Mouse (Mus musculus) stomach, embryonic 16.5 days (tissue): Measurements from ENCODE around the gene Cyp1b1. TPM values are rescaled to one million over a fixed set of nuclear protein-coding genes. Genes with fewer than 3 reads are reported as not detected.
A peak's percentile ranks its signal among the peaks of the same experiment; 100 is the strongest.

Source experiments
- ATAC-seq: fragments of 200-750 bp; cut with Nextera tagmentation; 2 replicates; pipeline ENCODE4 v1.8.0; 2017; ENCODE audit warnings: moderate number of reproducible peaks, moderate TSS enrichment; ENCODE audit not compliant: insufficient read depth, low FRiP score
- H3K27ac ChIP-seq: fragments of 300-500 bp; sonication (generic); 2 replicates; pipeline ENCODE4 v1.5.1; 2014; ENCODE audit warnings: low read length
- H3K27me3 ChIP-seq: fragments of 300-500 bp; sonication (generic); 2 replicates; pipeline ENCODE4 v1.6.1; 2014; ENCODE audit warnings: low read length, control low read depth, mixed read lengths; ENCODE audit not compliant: control insufficient read depth, insufficient read depth
- H3K36me3 ChIP-seq: fragments of 300-500 bp; sonication (generic); 2 replicates; pipeline ENCODE4 v1.6.1; 2014; ENCODE audit warnings: low read length; ENCODE audit not compliant: control insufficient read depth, insufficient read depth
- H3K4me1 ChIP-seq: fragments of 300-500 bp; sonication (generic); 2 replicates; pipeline ENCODE4 v1.6.1; 2014; ENCODE audit warnings: low read length, control low read depth, mixed read lengths; ENCODE audit not compliant: control insufficient read depth, insufficient read depth
- H3K4me2 ChIP-seq: fragments of 300-500 bp; sonication (generic); 2 replicates; pipeline ENCODE4 v1.6.1; 2014; ENCODE audit warnings: low read depth, low read length, mixed read lengths
- H3K4me3 ChIP-seq: fragments of 300-500 bp; sonication (generic); replicated peaks from 2 replicates; pipeline ENCODE4 v1.5.1; 2014; ENCODE audit warnings: mild to moderate bottlenecking, low read length
- H3K9ac ChIP-seq: fragments of 300-500 bp; sonication (generic); 2 replicates; pipeline ENCODE4 v1.6.1; 2014; ENCODE audit warnings: low read length
- H3K9me3 ChIP-seq: fragments of 300-500 bp; sonication (generic); replicated peaks from 2 replicates; pipeline ENCODE4 v1.6.1; 2016; ENCODE audit warnings: low read length, control low read depth; ENCODE audit not compliant: control insufficient read depth
- WGBS: fragments of 180-500 bp; shearing (Covaris S2); extraction: QIAGEN DNeasy Blood & Tissue Kit; methylation state at CpG from one replicate; pipeline ENCODE4 v1.1.7; 2014; 5-methylcytosine and 5-hydroxymethylcytosine counted together
- polyA plus RNA-seq: library from polyadenylated mRNA; unstranded; fragments of >200 nt; fragmentation: Nextera tagmentation; extraction: Ambion mirVana; gene quantifications from 2 replicates; pipeline ENCODE4 v1.2.1, GENCODE M21; 2015

The Cyp1b1 gene
- polyA plus RNA-seq, 1 experiment from 2014 or later, result 12.4 TPM

DNA sequence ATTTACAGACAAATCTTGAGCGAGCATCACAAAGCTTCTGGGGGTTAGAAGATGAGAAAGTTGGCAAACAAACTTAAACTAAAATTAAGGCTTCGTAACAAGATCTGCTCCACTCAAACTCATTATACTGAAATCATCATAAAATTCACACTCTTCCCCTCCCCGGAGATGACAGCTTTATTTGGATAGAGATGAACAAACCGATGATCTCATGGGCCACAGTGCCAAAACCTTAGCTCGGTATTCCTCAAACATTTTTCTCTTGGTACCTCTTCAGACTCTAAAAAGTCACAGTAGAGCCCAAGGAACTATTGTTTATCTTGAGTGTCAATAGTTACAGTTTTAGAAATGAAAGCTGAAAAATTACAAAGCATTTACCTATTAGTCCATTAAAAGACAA, 11.8 kb upstream of the Cyp1b1 start:
- Histone ChIP-seq H3K9ac (no peak overlapping the region), H3K36me3 (no peaks in the 10 kb centered on the region), H3K4me3 (no peak overlapping the region), H3K4me1 (peaks cover 22% of the 10 kb centered on the region), H3K9me3 (no peaks in the 10 kb centered on the region), H3K4me2 (no peak overlapping the region), H3K27me3 (no peaks in the 10 kb centered on the region; the same call in 1 of the 2 replicates), H3K27ac (no peak overlapping the region)
- WGBS, result 64% methylated on average over 5 of the region's 5 CpGs
- no peak for ATAC-seq

GRCm38 (mm10) chr17:79720681-79721080, 5.8 kb upstream of the Cyp1b1 start:
- no peak for ATAC-seq
- 68% methylated on average over 7 of the region's 7 CpGs for WGBS
- Histone ChIP-seq H3K9me3 (no peaks in the 10 kb centered on the region), H3K4me1 (no peaks in the 10 kb centered on the region), H3K4me2 (no peak overlapping the region), H3K36me3 (no peaks in the 10 kb centered on the region), H3K4me3 (no peak overlapping the region), H3K9ac (no peak overlapping the region), H3K27me3 (no peaks in the 10 kb centered on the region), H3K27ac (no peak overlapping the region)

GRCm38 (mm10) chr17:79715649-79716143, 835 bp upstream of the Cyp1b1 start:
- H3K9ac ChIP-seq, result peak overlapping the region; percentile 54
- peak overlapping the region; percentile 49 for H3K4me3 ChIP-seq
- no peaks in the 10 kb centered on the region for H3K9me3 ChIP-seq
- peak overlapping the region; percentile 64 for H3K27ac ChIP-seq
- peak; percentile 87 for ATAC-seq
- under 1% methylated on average over 42 of the region's 42 CpGs for WGBS
- H3K36me3 ChIP-seq, result no peaks in the 10 kb centered on the region
- peaks cover 34% of the 10 kb centered on the region for H3K27me3 ChIP-seq
- H3K4me1 ChIP-seq, result peaks cover 25% of the 10 kb centered on the region; the same call in 1 of the 2 replicates
- H3K4me2 ChIP-seq, result peak overlapping the region; percentile 63

GRCm38 (mm10) chr17:79714368-79714895, 429 bp downstream of the Cyp1b1 start:
- H3K4me2 ChIP-seq, result peak overlapping the region; percentile 63
- peak overlapping the region; percentile 31; the same call in 1 of the 2 replicates for H3K27ac ChIP-seq
- H3K9ac ChIP-seq, result peak overlapping the region; percentile 54
- no peaks in the 10 kb centered on the region for H3K9me3 ChIP-seq
- ATAC-seq, result no peak
- no peaks in the 10 kb centered on the region for H3K36me3 ChIP-seq
- peaks cover 25% of the 10 kb centered on the region; the same call in 1 of the 2 replicates for H3K4me1 ChIP-seq
- WGBS, result 2% methylated on average over 16 of the region's 16 CpGs
- peak overlapping the region; percentile 49 for H3K4me3 ChIP-seq
- H3K27me3 ChIP-seq, result peaks cover 38% of the 10 kb centered on the region

GRCm38 (mm10) chr17:79713643-79714367, 1.1 kb downstream of the Cyp1b1 start:
- Histone ChIP-seq H3K27me3 (peaks cover 38% of the 10 kb centered on the region), H3K36me3 (no peaks in the 10 kb centered on the region), H3K9me3 (no peaks in the 10 kb centered on the region), H3K4me3 (peak overlapping the region; percentile 49), H3K9ac (peak overlapping the region; percentile 54), H3K27ac (peak overlapping the region; percentile 31; the same call in 1 of the 2 replicates), H3K4me2 (peak overlapping the region; percentile 63), H3K4me1 (peaks cover 25% of the 10 kb centered on the region; the same call in 1 of the 2 replicates)
- no peak for ATAC-seq
- under 1% methylated on average over 63 of the region's 63 CpGs for WGBS

- Histone ChIP-seq H3K36me3 (no peaks in the 10 kb centered on the region), H3K4me1 (peaks cover 25% of the 10 kb centered on the region; the same call in 1 of the 2 replicates), H3K27ac (no peak overlapping the region), H3K9ac (peak overlapping the region; percentile 54), H3K27me3 (peaks cover 38% of the 10 kb centered on the region), H3K9me3 (no peaks in the 10 kb centered on the region), H3K4me2 (peak overlapping the region; percentile 63), H3K4me3 (peak overlapping the region; percentile 49)
- ATAC-seq, result no peak
- WGBS, result 2% methylated on average over 24 of the region's 24 CpGs
These were observed 1.6 kb downstream of the Cyp1b1 start for GRCm38 (mm10) chr17:79713276-79713642.

- WGBS, result 17% methylated on average over 9 of the region's 9 CpGs
These were observed 2.3 kb downstream of the Cyp1b1 start for GRCm38 (mm10) chr17:79712536-79712935.

GRCm38 (mm10) chr17:79711944-79712343, 2.9 kb downstream of the Cyp1b1 start:
- Histone ChIP-seq H3K4me3 (peak overlapping the region; percentile 49), H3K4me1 (peaks cover 25% of the 10 kb centered on the region; the same call in 1 of the 2 replicates), H3K9ac (no peak overlapping the region), H3K27ac (no peak overlapping the region), H3K4me2 (0 out of 2 replicates have a peak overlapping the region, but pooled peaks have one; percentile 63), H3K9me3 (no peaks in the 10 kb centered on the region), H3K27me3 (peaks cover 38% of the 10 kb centered on the region), H3K36me3 (no peaks in the 10 kb centered on the region)
- 31% methylated on average over 6 of the region's 6 CpGs for WGBS
- ATAC-seq, result no peak

More at GRCm38 (mm10) chr17:79712536-79712935, 2.3 kb downstream of the Cyp1b1 start:
- Histone ChIP-seq H3K4me2 (peak overlapping the region; percentile 63; the same call in 1 of the 2 replicates), H3K9ac (peak overlapping the region; percentile 6; the same call in 1 of the 2 replicates), H3K36me3 (no peaks in the 10 kb centered on the region), H3K27me3 (peaks cover 38% of the 10 kb centered on the region), H3K9me3 (no peaks in the 10 kb centered on the region), H3K4me3 (peak overlapping the region; percentile 49), H3K27ac (no peak overlapping the region), H3K4me1 (peaks cover 25% of the 10 kb centered on the region; the same call in 1 of the 2 replicates)
- ATAC-seq, result no peak

GRCm38 (mm10) chr17:79710246-79710842, 4.5 kb downstream of the Cyp1b1 start:
- WGBS, result 33% methylated on average over 15 of the region's 15 CpGs

More at GRCm38 (mm10) chr17:79710246-79710842, 4.5 kb downstream of the Cyp1b1 start:
- Histone ChIP-seq H3K9ac (no peak overlapping the region), H3K4me3 (no peak overlapping the region), H3K27me3 (peaks cover 38% of the 10 kb centered on the region), H3K9me3 (no peaks in the 10 kb centered on the region), H3K4me1 (peaks cover 24% of the 10 kb centered on the region; the same call in 1 of the 2 replicates), H3K4me2 (no peak overlapping the region), H3K27ac (no peak overlapping the region), H3K36me3 (no peaks in the 10 kb centered on the region)
- ATAC-seq, result no peak
